In the genomic region with DNA sequence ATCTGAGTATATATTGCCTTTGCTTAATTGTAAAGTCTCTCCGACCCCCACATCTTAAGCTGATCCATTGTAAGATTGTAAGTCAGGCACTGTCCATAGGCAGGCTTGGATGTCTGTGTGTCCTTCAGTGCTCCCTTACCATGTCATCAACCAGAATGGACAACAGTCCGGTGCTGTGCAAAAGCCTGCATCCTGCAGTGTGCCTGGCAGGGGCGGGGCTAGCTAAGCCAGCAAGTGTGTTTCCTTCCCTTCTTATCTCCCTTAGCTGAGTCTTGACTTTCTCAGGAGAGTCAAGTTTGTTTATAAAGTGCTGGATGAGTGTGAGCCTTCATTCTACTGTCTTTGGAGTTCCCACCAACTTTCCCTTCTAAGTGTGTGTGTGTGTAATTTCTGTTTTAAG, we compare ENCODE assay signal across 35 mouse cellular contexts. TPM values are rescaled to one million over a fixed set of nuclear protein-coding genes. Genes with fewer than 3 reads are reported as not detected.
A peak's percentile ranks its signal among the peaks of the same experiment; 100 is the strongest.
DNase-seq lines count a peak whose midpoint lies in the region; ATAC-seq and TF ChIP-seq lines count a peak whose summit lies in the region.
"Had no signal": no experiment of that assay in that cellular context is flagged by ENCODE, and none has a peak within 500 bp of the region (broad histone marks: within the 10 kb centered on the region; RNA-seq: fewer than 3 reads in every experiment).

No protein-coding gene starts in this region.

- no peaks in the 10 kb centered on the region for H3K9me3 ChIP-seq in heart, embryonic 16.5 days (replicated peaks; ENCODE audit: control insufficient read depth, low read length)
- no peaks in the 10 kb centered on the region for H3K9me3 ChIP-seq in liver, embryonic 11.5 days (ENCODE audit: control insufficient read depth, low read length)
- no peaks in the 10 kb centered on the region for H3K9me3 ChIP-seq in liver, postnatal 0 days (ENCODE audit: low read length)
- no peaks in the 10 kb centered on the region for H3K9me3 ChIP-seq in stomach, postnatal 0 days (ENCODE audit: control insufficient read depth, low read length)
- H3K9me3 ChIP-seq: forebrain, embryonic 12.5 days; liver, embryonic 15.5 days; neural tube, embryonic 12.5 days had no signal

- H3K4me3 ChIP-seq in heart, embryonic 16.5 days (ENCODE audit: low read length), result no peak overlapping the region
- no peak overlapping the region for H3K4me3 ChIP-seq in liver, embryonic 11.5 days (ENCODE audit: low read depth, low read length)
- H3K4me3 ChIP-seq in liver, postnatal 0 days (ENCODE audit: low read depth, low read length), result no peak overlapping the region
- H3K4me3 ChIP-seq in stomach, postnatal 0 days (ENCODE audit: low read depth, low read length), result no peak overlapping the region
- H3K4me3 ChIP-seq: erythroblast, embryonic 14.5 days; forebrain, embryonic 12.5 days; liver, embryonic 15.5 days; myocyte; neural tube, embryonic 12.5 days had no signal

- H3K27me3 ChIP-seq in heart, embryonic 16.5 days (ENCODE audit: control insufficient read depth, insufficient read depth, low read length), result no peaks in the 10 kb centered on the region
- H3K27me3 ChIP-seq in liver, embryonic 11.5 days (replicated peaks; ENCODE audit: control insufficient read depth, insufficient read depth, low read length), result no peaks in the 10 kb centered on the region
- H3K27me3 ChIP-seq in liver, postnatal 0 days (ENCODE audit: insufficient read depth, low read length), result no peaks in the 10 kb centered on the region
- no peaks in the 10 kb centered on the region for H3K27me3 ChIP-seq in stomach, postnatal 0 days (ENCODE audit: control insufficient read depth, insufficient read depth, low read length)
- H3K27me3 ChIP-seq: liver, embryonic 15.5 days; neural tube, embryonic 12.5 days had no signal

- DNase-seq in heart, adult 11 months, result peak; percentile 61
- DNase-seq in heart, postnatal 4 days, result no peak
- no peak for DNase-seq in heart, postnatal 25 days (ENCODE audit: low spot score)
- DNase-seq in liver, embryonic 11.5 days (ENCODE audit: low spot score), result no peak
- no peak for DNase-seq in liver, postnatal 0 days
- peak; percentile 27 for DNase-seq in stomach, postnatal 0 days (ENCODE audit: low spot score)
- DNase-seq: adrenal gland, adult 8-10 months; cerebellum, adult 2 months; cerebellum, postnatal 14 days; gastrocnemius, postnatal 10 days; kidney, adult 9 months; kidney, postnatal 10 days; layer of hippocampus, postnatal 36 days; left cerebral cortex, postnatal 4 days; lung, postnatal 10 days; right cerebral cortex, adult 18-20 months; spleen, adult 18-20 months; thymus, adult 2 months; thymus, postnatal 36 days had no signal

- no peak for TF ChIP-seq EP300 in liver, postnatal 0 days (IDR thresholded peaks at IDR 0.05; ENCODE audit: low read depth)
- no peak for TF ChIP-seq EP300 in stomach, postnatal 0 days (optimal IDR thresholded peaks at IDR 0.05)

- no peak overlapping the region for H3K4me2 ChIP-seq in heart, embryonic 16.5 days (ENCODE audit: low read depth, low read length)
- no peak overlapping the region for H3K4me2 ChIP-seq in liver, embryonic 11.5 days
- no peak overlapping the region for H3K4me2 ChIP-seq in liver, postnatal 0 days (ENCODE audit: low read depth, low read length)
- no peak overlapping the region for H3K4me2 ChIP-seq in stomach, postnatal 0 days (replicated peaks; ENCODE audit: low read depth)
- H3K4me2 ChIP-seq: liver, embryonic 15.5 days; neural tube, embryonic 12.5 days had no signal

- intact Hi-C loops in heart, postnatal 25 days (cut with DNase I), result no loop called here

- no peaks in the 10 kb centered on the region for H3K36me3 ChIP-seq in heart, embryonic 16.5 days (ENCODE audit: control insufficient read depth, insufficient read depth)
- no peaks in the 10 kb centered on the region for H3K36me3 ChIP-seq in liver, embryonic 11.5 days (ENCODE audit: control insufficient read depth, insufficient read depth, low read length)
- no peaks in the 10 kb centered on the region for H3K36me3 ChIP-seq in liver, postnatal 0 days (replicated peaks; ENCODE audit: insufficient read depth, low read length)
- H3K36me3 ChIP-seq in stomach, postnatal 0 days (ENCODE audit: control insufficient read depth, insufficient read depth, low read length), result no peaks in the 10 kb centered on the region
- H3K36me3 ChIP-seq: forebrain, embryonic 12.5 days; G1E; liver, embryonic 15.5 days; neural tube, embryonic 12.5 days had no signal

- H3K27ac ChIP-seq in heart, embryonic 16.5 days (ENCODE audit: low read length), result peak overlapping the region; percentile 19; the same call in 1 of the 2 replicates
- H3K27ac ChIP-seq in liver, embryonic 11.5 days (ENCODE audit: low read depth, low read length), result no peak overlapping the region
- no peak overlapping the region for H3K27ac ChIP-seq in liver, postnatal 0 days (ENCODE audit: low read depth)
- H3K27ac ChIP-seq in stomach, postnatal 0 days (replicated peaks), result no peak overlapping the region
- H3K27ac ChIP-seq: liver, embryonic 15.5 days; macrophage; neural tube, embryonic 12.5 days had no signal

- H3K4me1 ChIP-seq in heart, embryonic 16.5 days (ENCODE audit: control insufficient read depth, insufficient read depth, low read length), result no peaks in the 10 kb centered on the region
- H3K4me1 ChIP-seq in liver, embryonic 11.5 days (replicated peaks; ENCODE audit: control insufficient read depth, insufficient read depth, low read length), result no peaks in the 10 kb centered on the region
- H3K4me1 ChIP-seq in liver, postnatal 0 days (ENCODE audit: insufficient read depth), result no peaks in the 10 kb centered on the region
- H3K4me1 ChIP-seq in stomach, postnatal 0 days (replicated peaks; ENCODE audit: control insufficient read depth, insufficient read depth), result no peaks in the 10 kb centered on the region
- H3K4me1 ChIP-seq: liver, embryonic 15.5 days had no signal

- H3K9ac ChIP-seq in heart, embryonic 16.5 days (ENCODE audit: low read length), result no peak overlapping the region
- H3K9ac ChIP-seq in liver, embryonic 11.5 days (ENCODE audit: low read depth, low read length), result no peak overlapping the region
- H3K9ac ChIP-seq in liver, postnatal 0 days (replicated peaks), result no peak overlapping the region
- no peak overlapping the region for H3K9ac ChIP-seq in stomach, postnatal 0 days (ENCODE audit: low read length)
- H3K9ac ChIP-seq: forebrain, embryonic 12.5 days; liver, embryonic 15.5 days; neural tube, embryonic 12.5 days had no signal

- ATAC-seq in heart, embryonic 16.5 days (replicated peaks; ENCODE audit: extremely low read depth, insufficient read depth, low FRiP score), result no peak; the same call in 1 of the 2 replicates
- ATAC-seq in liver, embryonic 11.5 days (replicated peaks; ENCODE audit: low FRiP score), result peak; percentile 45; the same call in 1 of the 2 replicates
- no peak for ATAC-seq in liver, postnatal 0 days
- ATAC-seq in stomach, postnatal 0 days (ENCODE audit: low FRiP score, low TSS enrichment), result no peak
- ATAC-seq: hindbrain, embryonic 16.5 days; midbrain, embryonic 16.5 days had no signal

- TF ChIP-seq CTCF in liver, postnatal 0 days (IDR thresholded peaks at IDR 0.05; ENCODE audit: low read depth), result no peak
- no peak for TF ChIP-seq CTCF in stomach, postnatal 0 days (IDR thresholded peaks at IDR 0.05; ENCODE audit: low read depth)

- WGBS in heart, embryonic 16.5 days, result 39% methylated on average over 3 of the region's 3 CpGs
- WGBS in liver, embryonic 11.5 days, result 44% methylated on average over 3 of the region's 3 CpGs
- WGBS in liver, postnatal 0 days (ENCODE audit: insufficient replicate concordance), result 38% methylated on average over 3 of the region's 3 CpGs
- 46% methylated on average over 3 of the region's 3 CpGs for WGBS in stomach, postnatal 0 days

RNA-seq across cellular contexts. Expression of gene 1700113H08Rik, which starts 12.6 kb away (rescaled TPM):
- total RNA-seq in heart, postnatal 4 days (2021), result not detected
- 0.15 and 0.22 TPM in 2 replicates for polyA plus RNA-seq in heart, embryonic 16.5 days (2015; fragmentation: Nextera tagmentation; extraction: Ambion mirVana)
- total RNA-seq in heart, postnatal 25 days (2021), result not detected
- not detected in 2 replicates for polyA plus RNA-seq in liver, embryonic 11.5 days (2014; fragmentation: Nextera tagmentation; extraction: Ambion mirVana)
- polyA plus RNA-seq in liver, postnatal 0 days (2015; fragmentation: Nextera tagmentation; extraction: Ambion mirVana), result not detected in 2 replicates
- polyA plus RNA-seq in stomach, postnatal 0 days (2015; fragmentation: Nextera tagmentation; extraction: Ambion mirVana), result not detected in 2 replicates
- total RNA-seq: adrenal gland, adult 8-10 months; granulocyte monocyte progenitor cell, adult 5-6 weeks; hematopoietic stem cell, adult 5-6 weeks; layer of hippocampus, postnatal 36 days; left cerebral cortex, postnatal 4 days; megakaryocyte-erythroid progenitor cell, adult 5-6 weeks had no signal
- polyA plus RNA-seq: cerebellum, adult 2 months; cortical plate, adult 2 months; erythroblast, embryonic 14.5 days; G1E; large intestine, adult 2 months; limb, embryonic 14.5 days; liver, embryonic 15.5 days; macrophage; myocyte had no signal

RNA-seq across cellular contexts. Expression of gene Stab2, which starts 37.4 kb away (rescaled TPM):
- under 1 TPM; 0.12 to 0.25 TPM for total RNA-seq in heart, postnatal 4 days (2021)
- 0.83 and 1.3 TPM in 2 replicates for polyA plus RNA-seq in heart, embryonic 16.5 days (2015; fragmentation: Nextera tagmentation; extraction: Ambion mirVana)
- total RNA-seq in heart, postnatal 25 days (2021), result under 1 TPM; 0.08 to 0.20 TPM
- polyA plus RNA-seq in liver, embryonic 11.5 days (2014; fragmentation: Nextera tagmentation; extraction: Ambion mirVana), result 24.2 and 27.2 TPM in 2 replicates
- 38.8 and 45.0 TPM in 2 replicates for polyA plus RNA-seq in liver, postnatal 0 days (2015; fragmentation: Nextera tagmentation; extraction: Ambion mirVana)
- 0.17 and 0.31 TPM in 2 replicates for polyA plus RNA-seq in stomach, postnatal 0 days (2015; fragmentation: Nextera tagmentation; extraction: Ambion mirVana)
- total RNA-seq: granulocyte monocyte progenitor cell, adult 5-6 weeks; megakaryocyte-erythroid progenitor cell, adult 5-6 weeks had no signal
- polyA plus RNA-seq: forebrain, embryonic 12.5 days; G1E had no signal

Comparison
In these comparisons a context has a peak if more than half of its experiments do, and no peak if none do; other contexts are left out.
1. DNase-seq: peak in heart, adult 11 months (single experiment) and stomach, postnatal 0 days (single experiment); none in heart, postnatal 4 days (single experiment), heart, postnatal 25 days (single experiment), liver, embryonic 11.5 days (single experiment) and liver, postnatal 0 days (single experiment).
2. RNA of gene Stab2, which starts 37.4 kb away (polyA plus RNA-seq): 38.8 to 45.0 TPM in liver, postnatal 0 days and 24.2 to 27.2 TPM in liver, embryonic 11.5 days; 0.83 to 1.3 TPM in heart, embryonic 16.5 days and 0.17 to 0.31 TPM in stomach, postnatal 0 days; every median in the first group is over 10 times any median in the second.